Mouse (Mus musculus): ENCODE data around the gene Ppm1n. TPM values are rescaled to one million over a fixed set of nuclear protein-coding genes. Genes with fewer than 3 reads are reported as not detected.

Ppm1n gene
- total and polyA plus RNA-seq, 2 experiments from 2014 or later = 1.4 to 1.8 TPM

DNA sequence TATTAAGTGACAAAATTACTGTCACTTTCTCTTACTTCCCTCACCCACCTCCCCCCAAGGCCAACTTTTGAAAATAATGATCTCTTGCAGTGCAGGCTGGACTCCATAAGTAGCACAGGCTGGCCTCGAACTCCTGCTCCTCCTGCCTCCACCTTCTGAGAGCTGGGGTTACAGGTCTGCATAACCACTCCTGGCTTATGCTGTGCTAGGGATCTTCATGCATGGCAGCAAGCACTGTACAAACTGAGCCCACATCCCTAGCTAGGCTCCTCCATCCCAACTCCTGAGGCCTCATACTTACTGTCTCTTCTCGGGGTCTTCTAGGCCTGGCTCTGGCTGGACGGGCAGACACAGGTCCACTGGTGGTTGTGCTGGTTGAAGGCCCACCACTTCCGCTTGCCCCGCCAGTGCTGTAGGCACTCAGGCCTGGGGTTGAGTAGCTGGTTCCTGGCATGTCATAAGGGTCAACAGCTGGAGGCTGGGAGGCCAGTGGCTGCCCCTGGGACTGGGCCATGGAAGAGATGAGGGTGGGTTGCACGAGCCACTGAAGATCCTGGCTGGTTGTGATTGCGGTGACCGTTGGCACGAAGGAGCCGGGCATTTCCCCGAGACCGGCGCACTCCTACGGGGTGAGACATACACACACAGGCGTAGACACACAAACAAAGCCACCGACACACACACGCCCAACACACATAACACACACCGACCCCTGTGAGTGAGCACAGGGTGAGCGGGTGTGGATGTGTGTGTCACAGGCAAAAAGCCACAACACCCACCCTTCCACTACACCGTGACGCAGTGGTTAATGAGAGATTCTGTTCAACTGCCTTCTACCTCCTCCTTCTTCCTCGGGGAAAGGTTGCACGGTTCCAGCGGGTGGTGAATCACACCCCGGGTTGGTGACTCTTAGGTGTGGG is 27.2 kb upstream of the Ppm1n start:
- Histone ChIP-seq H3K4me2 (ENCODE audit: low read depth, low read length, poor library complexity, severe bottlenecking) (peak overlapping the region; percentile 65; the same call in 1 of the 2 replicates), H3K27me3 (ENCODE audit: insufficient read depth, low read length) (peaks cover 29% of the 10 kb centered on the region), H3K9ac (replicated peaks; ENCODE audit: low read length, poor library complexity, severe bottlenecking) (no peak overlapping the region), H3K4me3 (ENCODE audit: low read depth, low read length) (no peak overlapping the region), H3K36me3 (ENCODE audit: insufficient read depth, low read length) (no peaks in the 10 kb centered on the region), H3K4me1 (ENCODE audit: insufficient read depth, low read length) (peaks cover 8% of the 10 kb centered on the region; the same call in 1 of the 2 replicates), H3K27ac (ENCODE audit: low read depth, low read length) (no peak overlapping the region), H3K9me3 (ENCODE audit: low read length) (no peaks in the 10 kb centered on the region)
- ATAC-seq (ENCODE audit: low FRiP score) = no peak
- 66% methylated on average over 25 of the region's 25 CpGs for WGBS
- no peak for DNase-seq (ENCODE audit: low spot score)
- no peak for TF ChIP-seq CTCF (IDR thresholded peaks at IDR 0.05)

DNA sequence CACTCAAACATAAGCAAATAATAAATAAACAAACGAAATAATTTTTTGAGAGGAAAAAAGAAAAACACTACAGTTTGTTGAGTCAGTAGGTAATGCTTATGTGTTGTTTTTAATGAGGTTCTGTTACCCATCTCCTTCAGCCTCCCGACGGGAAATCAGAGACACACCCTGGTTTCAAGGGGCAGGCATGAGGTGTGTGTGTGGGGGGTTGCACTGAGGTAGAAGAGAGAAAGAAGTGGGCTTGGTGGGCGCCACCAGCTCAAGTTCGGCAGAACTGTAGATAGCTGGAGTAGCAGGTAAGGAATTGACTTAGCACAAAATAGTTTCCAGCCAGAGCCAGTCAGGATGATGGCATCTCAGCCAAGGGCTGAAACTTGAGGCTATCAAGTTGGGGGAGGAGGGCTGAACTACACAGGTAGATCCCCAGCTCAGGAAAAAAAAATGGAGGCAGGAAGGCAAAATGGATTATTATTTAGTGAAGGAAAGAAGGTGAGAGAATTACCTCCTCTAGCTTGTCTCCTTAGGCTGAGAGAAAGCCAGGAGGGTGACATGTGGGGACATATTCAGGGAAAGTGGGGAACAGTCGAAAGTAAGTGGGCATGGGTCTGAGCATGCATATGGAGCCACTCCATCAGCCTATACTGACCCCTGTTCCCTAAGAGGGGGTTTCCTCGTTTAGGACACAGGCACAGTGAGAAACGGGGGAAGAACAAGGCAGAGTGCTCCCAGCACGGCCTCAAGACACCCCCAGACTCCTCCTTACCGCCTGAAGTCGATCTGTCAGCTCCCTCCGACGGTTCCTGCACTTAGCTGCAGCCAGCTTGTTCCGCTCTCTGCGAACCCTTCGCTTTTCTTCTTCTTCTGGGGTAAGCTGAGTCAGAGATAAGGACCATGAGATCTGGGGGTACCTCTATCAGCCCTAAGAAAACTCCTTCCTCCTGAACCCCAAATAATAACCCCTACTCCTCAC is 26.2 kb upstream of the Ppm1n start:
- Histone ChIP-seq H3K36me3 (ENCODE audit: insufficient read depth, low read length) (no peaks in the 10 kb centered on the region), H3K27ac (ENCODE audit: low read depth, low read length) (no peak overlapping the region), H3K4me3 (ENCODE audit: low read depth, low read length) (no peak overlapping the region), H3K4me1 (ENCODE audit: insufficient read depth, low read length) (peaks cover 8% of the 10 kb centered on the region; the same call in 1 of the 2 replicates), H3K27me3 (ENCODE audit: insufficient read depth, low read length) (peaks cover 29% of the 10 kb centered on the region), H3K9ac (replicated peaks; ENCODE audit: low read length, poor library complexity, severe bottlenecking) (no peak overlapping the region), H3K4me2 (ENCODE audit: low read depth, low read length, poor library complexity, severe bottlenecking) (no peak overlapping the region), H3K9me3 (ENCODE audit: low read length) (no peaks in the 10 kb centered on the region)
- no peak for TF ChIP-seq CTCF (IDR thresholded peaks at IDR 0.05)
- ATAC-seq (ENCODE audit: low FRiP score) (no peak), DNase-seq (ENCODE audit: low spot score) (no peak)
- WGBS = 51% methylated on average over 16 of the region's 16 CpGs

DNA sequence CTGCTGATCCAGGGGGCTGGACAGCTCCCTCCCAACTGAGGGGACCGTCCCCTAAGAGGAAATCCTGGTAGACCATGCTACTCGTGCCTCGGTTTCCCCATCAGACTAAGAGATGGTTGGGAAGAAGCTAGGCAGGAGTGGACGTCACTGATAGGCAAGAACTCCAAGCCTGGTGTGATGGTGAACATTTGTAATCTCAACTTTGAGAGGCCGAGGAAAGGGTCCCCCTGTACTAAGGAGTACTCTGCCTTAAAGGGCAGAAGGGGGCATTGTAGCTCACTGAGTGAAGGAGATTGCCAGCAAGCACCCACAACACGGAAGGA is 25.5 kb upstream of the Ppm1n start:
- no peak for TF ChIP-seq CTCF (IDR thresholded peaks at IDR 0.05)
- Histone ChIP-seq H3K27me3 (ENCODE audit: insufficient read depth, low read length) (peaks cover 29% of the 10 kb centered on the region), H3K4me1 (ENCODE audit: insufficient read depth, low read length) (peaks cover 9% of the 10 kb centered on the region; the same call in 1 of the 2 replicates), H3K4me3 (ENCODE audit: low read depth, low read length) (no peak overlapping the region; the same call in 1 of the 2 replicates), H3K9ac (replicated peaks; ENCODE audit: low read length, poor library complexity, severe bottlenecking) (no peak overlapping the region), H3K27ac (ENCODE audit: low read depth, low read length) (no peak overlapping the region), H3K4me2 (ENCODE audit: low read depth, low read length, poor library complexity, severe bottlenecking) (peak overlapping the region; percentile 46; the same call in 1 of the 2 replicates), H3K9me3 (ENCODE audit: low read length) (no peaks in the 10 kb centered on the region), H3K36me3 (ENCODE audit: insufficient read depth, low read length) (no peaks in the 10 kb centered on the region)
- DNase-seq (ENCODE audit: low spot score) (no peak), ATAC-seq (ENCODE audit: low FRiP score) (no peak)
- 14% methylated on average over 6 of the region's 6 CpGs for WGBS

DNA sequence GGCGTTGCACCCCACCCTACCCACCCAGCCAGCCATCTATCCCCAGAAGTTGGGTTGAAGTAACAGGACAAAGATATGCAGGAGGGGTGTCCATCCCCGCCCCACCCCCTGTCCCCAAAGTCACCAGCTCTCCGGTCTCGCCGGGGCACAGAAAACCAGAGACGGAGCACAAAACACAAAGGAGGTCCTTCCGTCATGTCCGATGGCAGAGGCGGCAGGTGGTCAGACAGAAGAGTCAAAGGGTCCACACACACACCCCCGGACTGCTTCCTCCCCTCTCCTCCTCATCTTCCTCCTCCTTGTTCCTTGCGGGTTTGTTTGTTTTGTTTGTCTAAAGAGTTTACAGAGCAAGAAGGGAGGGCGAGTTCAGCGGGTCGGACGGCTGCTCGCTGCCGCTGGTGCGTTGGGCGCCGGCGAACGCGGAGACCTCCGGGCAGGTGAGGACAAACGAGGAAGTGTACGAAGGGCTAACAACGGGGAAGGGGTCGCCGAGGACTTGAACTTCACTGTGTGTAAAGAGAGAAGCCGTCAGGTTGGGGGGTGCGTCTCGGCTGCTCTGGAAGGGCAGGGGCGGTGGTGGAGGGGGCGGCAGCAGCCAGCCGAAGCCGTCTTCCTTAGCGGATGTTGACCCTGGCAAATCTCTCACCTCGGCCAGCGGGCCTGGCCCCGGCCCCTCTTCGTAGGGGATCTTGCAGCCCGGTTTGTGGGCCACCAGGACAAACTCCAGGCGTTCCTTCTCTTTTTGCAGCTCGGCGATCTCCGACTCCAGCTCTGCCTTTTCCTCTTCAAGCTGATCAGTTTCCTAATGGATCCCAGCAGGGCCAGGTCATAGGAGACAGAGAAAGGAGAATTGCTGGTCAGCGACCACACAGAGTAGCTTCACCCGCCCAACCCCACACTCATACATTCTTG is 24.9 kb upstream of the Ppm1n start:
- Histone ChIP-seq H3K9me3 (ENCODE audit: low read length) (no peaks in the 10 kb centered on the region), H3K4me3 (ENCODE audit: low read depth, low read length) (peak overlapping the region; percentile 31), H3K27me3 (ENCODE audit: insufficient read depth, low read length) (peaks cover 29% of the 10 kb centered on the region), H3K36me3 (ENCODE audit: insufficient read depth, low read length) (no peaks in the 10 kb centered on the region), H3K27ac (ENCODE audit: low read depth, low read length) (no peak overlapping the region), H3K4me2 (ENCODE audit: low read depth, low read length, poor library complexity, severe bottlenecking) (peak overlapping the region; percentile 46), H3K4me1 (ENCODE audit: insufficient read depth, low read length) (peaks cover 10% of the 10 kb centered on the region; the same call in 1 of the 2 replicates), H3K9ac (replicated peaks; ENCODE audit: low read length, poor library complexity, severe bottlenecking) (peak overlapping the region; percentile 5; the same call in 1 of the 2 replicates)
- 2% methylated on average over 48 of the region's 48 CpGs for WGBS
- ATAC-seq (ENCODE audit: low FRiP score) (no peak), DNase-seq (ENCODE audit: low spot score) (no peak)
- TF ChIP-seq CTCF (IDR thresholded peaks at IDR 0.05) = no peak

DNA sequence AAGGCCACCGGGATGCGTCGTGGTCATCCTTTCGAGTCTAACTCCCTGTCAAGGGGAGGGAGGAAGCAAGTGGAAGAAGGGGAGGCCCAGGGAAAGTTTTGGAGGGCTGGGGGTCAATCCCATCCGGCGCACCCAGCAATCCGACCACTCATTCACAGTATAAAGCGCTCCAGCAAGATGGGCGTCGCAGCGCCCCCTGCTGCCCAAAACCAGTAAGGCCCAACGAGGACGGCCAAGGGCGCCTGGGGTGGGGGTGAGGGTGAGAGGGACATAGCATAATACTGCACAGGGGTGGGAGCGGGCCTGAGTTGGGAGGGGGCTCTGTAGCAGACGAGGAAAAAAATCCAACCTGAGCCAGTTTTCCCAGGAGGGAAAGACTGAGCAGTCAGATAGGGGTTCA is 23.9 kb upstream of the Ppm1n start:
- H3K9ac ChIP-seq (replicated peaks; ENCODE audit: low read length, poor library complexity, severe bottlenecking) = no peak overlapping the region
- peaks cover 29% of the 10 kb centered on the region for H3K27me3 ChIP-seq (ENCODE audit: insufficient read depth, low read length)
- H3K4me3 ChIP-seq (ENCODE audit: low read depth, low read length) = no peak overlapping the region
- peak overlapping the region; percentile 20; the same call in 1 of the 2 replicates for H3K4me2 ChIP-seq (ENCODE audit: low read depth, low read length, poor library complexity, severe bottlenecking)
- H3K9me3 ChIP-seq (ENCODE audit: low read length) = no peaks in the 10 kb centered on the region
- peaks cover 7% of the 10 kb centered on the region; the same call in 1 of the 2 replicates for H3K4me1 ChIP-seq (ENCODE audit: insufficient read depth, low read length)
- no peaks in the 10 kb centered on the region for H3K36me3 ChIP-seq (ENCODE audit: insufficient read depth, low read length)
- H3K27ac ChIP-seq (ENCODE audit: low read depth, low read length) = no peak overlapping the region
- under 1% methylated on average over 16 of the region's 16 CpGs for WGBS
- ATAC-seq (ENCODE audit: low FRiP score) = no peak
- DNase-seq (ENCODE audit: low spot score) = peak; percentile 56
- peak; percentile 75 for TF ChIP-seq CTCF (IDR thresholded peaks at IDR 0.05)
